ENCODE assay signal across 8 mouse cellular contexts in the genomic region with DNA sequence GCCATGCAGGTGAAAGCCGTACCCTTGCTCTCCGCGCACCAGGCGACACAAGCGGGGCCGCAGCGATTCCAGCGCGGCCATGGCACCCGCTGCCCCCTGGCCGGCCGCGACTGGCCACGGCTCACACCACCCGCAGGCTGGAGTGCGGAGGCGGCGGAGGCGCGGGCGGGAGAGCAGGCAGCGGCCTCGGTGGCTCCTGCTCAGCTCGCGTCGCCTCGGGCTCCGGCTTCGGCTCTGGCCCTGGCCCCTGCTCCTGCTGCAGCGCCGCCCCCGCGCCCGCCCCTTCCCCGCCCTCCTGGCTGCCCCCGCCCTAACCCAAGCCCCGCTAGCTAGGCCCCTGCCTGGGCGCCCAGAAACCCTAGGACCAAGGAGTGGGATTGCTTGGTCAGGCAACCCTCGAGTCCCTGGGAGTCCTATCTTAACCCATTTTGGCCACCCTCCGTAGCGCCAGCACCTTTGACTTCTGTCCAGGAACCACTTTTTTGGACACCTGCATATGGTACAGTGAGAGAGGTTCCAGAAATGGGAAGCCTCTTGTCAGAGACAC. TPM values are rescaled to one million over a fixed set of nuclear protein-coding genes. Genes with fewer than 3 reads are reported as not detected.
DNase-seq lines count a peak whose midpoint lies in the region; ATAC-seq and TF ChIP-seq lines count a peak whose summit lies in the region.

Gene Slc9a3r2 (minus strand): TSS at position 258 of the 547 bp plus-strand sequence.

- H3K27ac ChIP-seq in forebrain, postnatal 0 days (ENCODE audit: low read depth, low read length) = peak within 1 kb of the TSS; percentile 57; the same call in 1 of the 2 replicates
- H3K27ac ChIP-seq in hindbrain, embryonic 12.5 days = peak within 1 kb of the TSS; percentile 72

- no peak for TF ChIP-seq CTCF in forebrain, postnatal 0 days (IDR thresholded peaks at IDR 0.05; ENCODE audit: low read depth)

- DNase-seq in layer of hippocampus, adult 18-20 months (ENCODE audit: low spot score in 2 of 2) = peak in 1 of 2 experiments; percentile 36
- no peak for DNase-seq in layer of hippocampus, adult 9-11 months
- peak; percentile 44 for DNase-seq in forebrain, postnatal 0 days
- peak in 1 of 2 experiments; percentile 45 for DNase-seq in left cerebral cortex, postnatal 36 days (ENCODE audit: low spot score in 2 of 2)
- peak; percentile 35 for DNase-seq in mesoderm, embryonic 11.5 days (ENCODE audit: low read depth, low spot score)
- DNase-seq in yolk sac, embryonic 10.5 days (ENCODE audit: low spot score) = peak; percentile 83

- H3K36me3 ChIP-seq in forebrain, postnatal 0 days (ENCODE audit: insufficient read depth) = no peaks in the 10 kb centered on the region
- H3K36me3 ChIP-seq in hindbrain, embryonic 12.5 days = no peaks in the 10 kb centered on the region

- peak within 1 kb of the TSS; percentile 76 for H3K9ac ChIP-seq in forebrain, postnatal 0 days
- peak within 1 kb of the TSS; percentile 84 for H3K9ac ChIP-seq in hindbrain, embryonic 12.5 days

- peak within 1 kb of the TSS; percentile 70 for H3K4me3 ChIP-seq in forebrain, postnatal 0 days (ENCODE audit: low read depth, low read length)
- H3K4me3 ChIP-seq in hindbrain, embryonic 12.5 days = peak within 1 kb of the TSS; percentile 66

- WGBS in forebrain, postnatal 0 days = 3% methylated on average over 34 of the region's 41 CpGs
- WGBS in hindbrain, embryonic 12.5 days = under 1% methylated on average over 37 of the region's 41 CpGs

- H3K27me3 ChIP-seq in forebrain, postnatal 0 days (ENCODE audit: insufficient read depth, low read length) = no peaks in the 10 kb centered on the region; the same call in 1 of the 2 replicates
- H3K27me3 ChIP-seq in hindbrain, embryonic 12.5 days = peaks cover 44% of the 10 kb centered on the region

- ATAC-seq in cerebellum, adult (ENCODE audit: insufficient number of reproducible peaks, low FRiP score, low TSS enrichment) = peak; percentile 15; the same call in 1 of the 2 replicates
- ATAC-seq in forebrain, postnatal 0 days = peak; percentile 74
- ATAC-seq in hindbrain, embryonic 12.5 days (ENCODE audit: low FRiP score) = peak; percentile 58; the same call in 1 of the 2 replicates

- peaks cover 4% of the 10 kb centered on the region; the same call in 1 of the 2 replicates for H3K4me1 ChIP-seq in forebrain, postnatal 0 days (ENCODE audit: insufficient read depth)
- peaks cover 15% of the 10 kb centered on the region for H3K4me1 ChIP-seq in hindbrain, embryonic 12.5 days

- intact Hi-C loops in left cerebral cortex, postnatal 36 days (cut with DNase I) = loop anchor here (5.0 kb wide), 1 partner anchor 113 kb away; no protein-coding TSS in a partner anchor

- no peaks in the 10 kb centered on the region for H3K9me3 ChIP-seq in forebrain, postnatal 0 days (ENCODE audit: low read length)
- H3K9me3 ChIP-seq in hindbrain, embryonic 12.5 days (replicated peaks) = no peaks in the 10 kb centered on the region

- H3K4me2 ChIP-seq in forebrain, postnatal 0 days (ENCODE audit: low read depth) = peak within 1 kb of the TSS; percentile 99
- H3K4me2 ChIP-seq in hindbrain, embryonic 12.5 days (replicated peaks) = peak within 1 kb of the TSS; percentile 97

RNA-seq across cellular contexts. Expression of gene Slc9a3r2, which starts in this region (rescaled TPM):
- total RNA-seq in layer of hippocampus, adult 18-20 months (2021) = 10 to 100 TPM; 39.7 to 41.0 TPM
- 43.5 and 54.5 TPM in 2 replicates for total RNA-seq in forebrain, postnatal 0 days (2014; rRNA removed)
- 42.0 and 48.3 TPM in 2 replicates for polyA plus RNA-seq in forebrain, postnatal 0 days (2015; fragmentation: Nextera tagmentation; extraction: Ambion mirVana)
- 39.2 and 39.6 TPM in 2 replicates for polyA plus RNA-seq in hindbrain, embryonic 12.5 days (2016; fragmentation: Nextera tagmentation; extraction: Ambion mirVana)
- total RNA-seq in left cerebral cortex, postnatal 36 days (2021) = 10 to 100 TPM; 51.0 to 51.2 TPM

Comparison
In these comparisons a context has a peak if more than half of its experiments do, and no peak if none do; other contexts are left out.
1. ATAC-seq: peak in every context shown above with its lines; median percentile 74 in forebrain, postnatal 0 days; 58 in hindbrain, embryonic 12.5 days; 15 in cerebellum, adult.